Mouse (Mus musculus): ENCODE measurements around the gene Gm3248. TPM values are rescaled to one million over a fixed set of nuclear protein-coding genes. Genes with fewer than 3 reads are reported as not detected.
A peak's percentile ranks its signal among the peaks of the same experiment; 100 is the strongest.
"Not testable (repeated sequence)": the region's sequence is repeated elsewhere in the genome, so short reads cannot be mapped to it uniquely, and the experiment has no call there.

The Gm3248 gene
- 1.3 and 1.5 TPM in 2 replicates for polyA plus RNA-seq (2012; rRNA removed)

- peak within 1 kb of the TSS; percentile 47 for H3K4me3 ChIP-seq (ENCODE audit: insufficient read depth, low read length)
- H3K4me1 ChIP-seq (ENCODE audit: control insufficient read depth, insufficient read depth, low read length); H3K27ac ChIP-seq (ENCODE audit: insufficient read depth, low read length): not testable (repeated sequence)
These were observed at the start of gene Gm3248 for GRCm38 (mm10) chr14:5961635-5962034. Gm3248 (minus strand) TSS chr14:5961745.

- not testable (repeated sequence) for H3K27ac ChIP-seq (ENCODE audit: insufficient read depth, low read length); H3K4me1 ChIP-seq (ENCODE audit: control insufficient read depth, insufficient read depth, low read length); H3K4me3 ChIP-seq (ENCODE audit: insufficient read depth, low read length)
These were observed 25.6 kb upstream of the Gm3248 start for GRCm38 (mm10) chr14:5987136-5987535.

- not testable (repeated sequence) for H3K4me1 ChIP-seq (ENCODE audit: control insufficient read depth, insufficient read depth, low read length); H3K4me3 ChIP-seq (ENCODE audit: insufficient read depth, low read length); H3K27ac ChIP-seq (ENCODE audit: insufficient read depth, low read length)
These were observed 17.5 kb upstream of the Gm3248 start, which contains the start of gene Gm3453 for GRCm38 (mm10) chr14:5979037-5979436. Gm3453 (minus strand) TSS chr14:5979137.

- H3K4me1 ChIP-seq (ENCODE audit: control insufficient read depth, insufficient read depth, low read length); H3K4me3 ChIP-seq (ENCODE audit: insufficient read depth, low read length); H3K27ac ChIP-seq (ENCODE audit: insufficient read depth, low read length): not testable (repeated sequence)
These were observed 896 bp upstream of the Gm3248 start for GRCm38 (mm10) chr14:5962441-5962840.

- peak overlapping the region; percentile 47 for H3K4me3 ChIP-seq (ENCODE audit: insufficient read depth, low read length)
- not testable (repeated sequence) for H3K27ac ChIP-seq (ENCODE audit: insufficient read depth, low read length); H3K4me1 ChIP-seq (ENCODE audit: control insufficient read depth, insufficient read depth, low read length)
These were observed 443 bp downstream of the Gm3248 start for GRCm38 (mm10) chr14:5961102-5961501.

- H3K4me1 ChIP-seq (ENCODE audit: control insufficient read depth, insufficient read depth, low read length); H3K27ac ChIP-seq (ENCODE audit: insufficient read depth, low read length); H3K4me3 ChIP-seq (ENCODE audit: insufficient read depth, low read length): not testable (repeated sequence)
These were observed 1.1 kb downstream of the Gm3248 start for GRCm38 (mm10) chr14:5960479-5960878.

- H3K27ac ChIP-seq (ENCODE audit: insufficient read depth, low read length); H3K4me1 ChIP-seq (ENCODE audit: control insufficient read depth, insufficient read depth, low read length); H3K4me3 ChIP-seq (ENCODE audit: insufficient read depth, low read length): not testable (repeated sequence)
These were observed 38.3 kb downstream of the Gm3248 start for GRCm38 (mm10) chr14:5923276-5923675.

GRCm38 (mm10) chr14:5918330-5918942 lies 43.1 kb downstream of the Gm3248 start:
- not testable (repeated sequence) for H3K4me3 ChIP-seq (ENCODE audit: insufficient read depth, low read length); H3K27ac ChIP-seq (ENCODE audit: insufficient read depth, low read length)

GRCm38 (mm10) chr14:5913701-5914100 lies 47.8 kb downstream of the Gm3248 start:
- not testable (repeated sequence) for H3K27ac ChIP-seq (ENCODE audit: insufficient read depth, low read length); H3K4me1 ChIP-seq (ENCODE audit: control insufficient read depth, insufficient read depth, low read length); H3K4me3 ChIP-seq (ENCODE audit: insufficient read depth, low read length)

More at GRCm38 (mm10) chr14:5918330-5918942, 43.1 kb downstream of the Gm3248 start:
- H3K4me1 ChIP-seq (ENCODE audit: control insufficient read depth, insufficient read depth, low read length): not testable (repeated sequence)

Other genes starting within 250 kb of the Gm3248 start
- gene Gm3373, start 220.2 kb downstream of the Gm3248 start, polyA plus RNA-seq (2012; rRNA removed): 0.19 and 0.54 TPM in 2 replicates
- gene Gm3383, start 153.8 kb downstream of the Gm3248 start, polyA plus RNA-seq (2012; rRNA removed): 1.8 and 2.2 TPM in 2 replicates
- not detected in 2 replicates for gene Gm3424, start 131.4 kb downstream of the Gm3248 start, polyA plus RNA-seq (2012; rRNA removed)
- 0.15 and 0.31 TPM in 2 replicates for gene Gm8237, start 81.4 kb downstream of the Gm3248 start, polyA plus RNA-seq (2012; rRNA removed)
- gene Gm3453, start 17.4 kb upstream of the Gm3248 start, polyA plus RNA-seq (2012; rRNA removed): not detected in 2 replicates
- gene Gm6337, start 96.5 kb upstream of the Gm3248 start, polyA plus RNA-seq (2012; rRNA removed): not detected in 2 replicates
- 0.35 and 0.44 TPM in 2 replicates for gene Gm8206, start 132.2 kb upstream of the Gm3248 start, polyA plus RNA-seq (2012; rRNA removed)
- gene Gm3468, start 146.9 kb upstream of the Gm3248 start, polyA plus RNA-seq (2012; rRNA removed): 1.6 and 2.1 TPM in 2 replicates
- gene Gm3476, start 164.1 kb upstream of the Gm3248 start, polyA plus RNA-seq (2012; rRNA removed): not detected in 2 replicates

Data from cortical plate, adult 2 months (tissue).